14 mouse cellular contexts compared by ENCODE assay signal in the genomic region with DNA sequence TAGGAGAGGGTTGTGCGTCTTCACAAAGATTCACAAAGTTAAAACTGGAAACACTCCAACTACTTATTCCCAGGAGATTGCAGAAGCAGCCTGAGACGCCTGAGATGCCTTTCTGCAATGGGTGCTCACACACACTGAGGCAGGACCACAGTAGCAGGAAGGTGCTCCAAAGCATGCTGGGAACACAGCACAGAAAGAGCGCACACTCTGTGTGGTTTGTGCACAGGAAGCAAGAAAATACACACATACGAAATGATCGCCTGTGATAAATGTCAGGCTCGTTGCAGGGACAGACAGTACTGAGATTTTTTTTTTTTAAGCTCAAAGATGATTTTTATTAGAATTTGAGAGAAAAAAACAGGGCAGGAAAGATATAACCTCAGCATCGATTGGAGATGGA.
"Had no signal": no experiment of that assay in that cellular context is flagged by ENCODE, and none has a peak within 500 bp of the region (broad histone marks: within the 10 kb centered on the region; RNA-seq: fewer than 3 reads in every experiment).

No protein-coding gene starts in this region.

- DNase-seq: kidney, adult 11 months; kidney, adult 8-10 months; kidney, postnatal 10 days; kidney, postnatal 36 days; layer of hippocampus, adult 9-11 months; layer of hippocampus, postnatal 36 days; liver, embryonic 13.5 days; lung, adult 2 months; lung, postnatal 14 days; retina, postnatal 1 day; right cerebral cortex, postnatal 25 days; spleen, adult 18-20 months; thymus, adult 18-20 months had no signal

- ATAC-seq: midbrain, embryonic 15.5 days had no signal
